Mouse (Mus musculus) brain, adult 2 months (tissue): ENCODE measurements around the gene Epha2.

ENCODE experiments used
- DNase-seq: peaks from one replicate; pipeline ENCODE4 v3.0.0; 2011; ENCODE audit warnings: low read depth, low spot score

Epha2 gene

GRCm38 (mm10) chr4:141279783-141280182, 21.3 kb upstream of the Epha2 start:
- DNase-seq: no peak

GRCm38 (mm10) chr4:141280471-141280870, 20.6 kb upstream of the Epha2 start:
- no peak for DNase-seq

- DNase-seq: no peak
These were observed 19.9 kb upstream of the Epha2 start for GRCm38 (mm10) chr4:141281153-141281552.

GRCm38 (mm10) chr4:141281578-141281977, 19.5 kb upstream of the Epha2 start:
- DNase-seq: no peak

- DNase-seq: no peak
These were observed 19.0 kb upstream of the Epha2 start for GRCm38 (mm10) chr4:141282087-141282486.

GRCm38 (mm10) chr4:141282623-141283022, 18.4 kb upstream of the Epha2 start:
- no peak for DNase-seq

- no peak for DNase-seq
These were observed 17.7 kb upstream of the Epha2 start for GRCm38 (mm10) chr4:141283176-141283878.

- DNase-seq: no peak
These were observed 17.1 kb upstream of the Epha2 start for GRCm38 (mm10) chr4:141283879-141284411.

- no peak for DNase-seq
These were observed 16.6 kb upstream of the Epha2 start for GRCm38 (mm10) chr4:141284486-141284885.

- no peak for DNase-seq
These were observed 15.9 kb upstream of the Epha2 start for GRCm38 (mm10) chr4:141285128-141285527.

GRCm38 (mm10) chr4:141286860-141287517, 14.1 kb upstream of the Epha2 start:
- DNase-seq: no peak

GRCm38 (mm10) chr4:141287518-141288004, 13.5 kb upstream of the Epha2 start:
- no peak for DNase-seq

- DNase-seq: no peak
These were observed 12.9 kb upstream of the Epha2 start for GRCm38 (mm10) chr4:141288152-141288551.

GRCm38 (mm10) chr4:141291571-141292375, 9.3 kb upstream of the Epha2 start:
- DNase-seq: no peak

GRCm38 (mm10) chr4:141295774-141296186, 5.3 kb upstream of the Epha2 start:
- DNase-seq: no peak

GRCm38 (mm10) chr4:141297934-141298333, 3.1 kb upstream of the Epha2 start:
- DNase-seq: no peak

- no peak for DNase-seq
These were observed 1.7 kb upstream of the Epha2 start for GRCm38 (mm10) chr4:141299356-141299755.

- no peak for DNase-seq
These were observed 844 bp upstream of the Epha2 start for GRCm38 (mm10) chr4:141300196-141300595.

- DNase-seq: no peak
These were observed 769 bp downstream of the Epha2 start for GRCm38 (mm10) chr4:141301591-141302427.

- DNase-seq: no peak
These were observed 1.7 kb downstream of the Epha2 start for GRCm38 (mm10) chr4:141302428-141303401.
